Mouse (Mus musculus): ENCODE measurements around the gene Serpina3m.

DNA sequence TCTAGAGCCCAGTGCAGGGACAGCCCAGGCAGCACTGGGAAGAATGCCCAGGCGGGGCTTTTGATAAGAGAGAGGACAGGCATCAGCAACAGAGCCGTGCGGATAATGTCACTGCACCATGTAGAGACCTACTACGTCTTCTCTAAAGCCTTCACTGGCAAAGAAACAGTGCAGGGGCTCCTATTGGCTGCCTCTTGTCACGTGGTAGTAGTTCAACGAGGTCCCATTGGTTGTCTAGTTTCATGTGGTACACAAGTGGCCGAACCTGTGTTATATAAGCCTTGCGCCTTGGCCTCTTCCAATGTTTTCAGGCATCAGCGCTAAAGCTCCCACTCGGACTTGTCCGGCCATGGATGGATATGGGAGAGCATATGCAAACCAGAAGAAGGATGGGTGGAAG, 105.4 kb downstream of the Serpina3m start:
- TF ChIP-seq POLR2A (IDR thresholded peaks at IDR 0.05; ENCODE audit: low read depth, low read length), result no peak
- TF ChIP-seq CTCF (IDR thresholded peaks at IDR 0.05; ENCODE audit: borderline replicate concordance, insufficient read depth, low read length), result no peak
